Mouse (Mus musculus): ENCODE results near the gene Cdhr4. TPM values are rescaled to one million over a fixed set of nuclear protein-coding genes. Genes with fewer than 3 reads are reported as not detected.
"Not testable (repeated sequence)": the region's sequence is repeated elsewhere in the genome, so short reads cannot be mapped to it uniquely, and the experiment has no call there.

Cdhr4 gene
- polyA plus RNA-seq, 2 experiments, result 0.38 to 2.7 TPM

DNA sequence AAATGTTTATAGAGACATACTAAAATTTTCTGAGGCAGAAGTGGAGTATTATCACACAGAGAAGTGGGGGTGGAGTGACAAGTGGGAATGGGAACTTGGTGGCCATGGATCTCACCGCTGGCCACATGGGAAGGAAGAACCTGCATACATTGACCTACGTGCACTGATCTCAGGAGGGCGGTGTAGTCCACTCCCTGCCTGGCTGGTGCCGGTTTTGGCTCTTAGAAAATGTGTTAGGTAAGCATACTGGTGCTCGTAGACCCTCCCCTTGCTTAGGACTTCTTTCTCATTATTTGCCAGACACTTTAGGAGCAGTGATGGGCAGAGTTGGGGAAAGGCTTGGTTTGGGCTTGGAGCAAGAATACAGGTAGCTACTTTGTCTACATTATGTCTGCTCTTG, 15.7 kb downstream of the Cdhr4 start:
- Histone ChIP-seq H3K4me3 (ENCODE audit: insufficient read depth in 1 of 2, low read depth in 2 of 2, low read length in 2 of 2) (no peak overlapping the region), H3K4me1 (replicated peaks; ENCODE audit: control insufficient read depth in 2 of 2, insufficient read depth in 2 of 2, low read length in 1 of 2) (peaks cover 16 to 21% of the 10 kb centered on the region in 2 experiments), H3K27ac (no peak overlapping the region), H3K9me3 (ENCODE audit: control insufficient read depth, low read length) (no peaks in the 10 kb centered on the region), H3K36me3 (replicated peaks; ENCODE audit: control insufficient read depth, insufficient read depth, low read depth) (peaks cover 13% of the 10 kb centered on the region), H3K4me2 (ENCODE audit: low read depth) (no peak overlapping the region), H3K9ac (replicated peaks) (no peak overlapping the region), H3K27me3 (ENCODE audit: control insufficient read depth, insufficient read depth, low read length) (no peaks in the 10 kb centered on the region)
- ATAC-seq (ENCODE audit: insufficient read depth) (no peak), DNase-seq (ENCODE audit: low read depth in 3 of 3, low spot score in 3 of 3) (no peak)
- WGBS (ENCODE audit: insufficient replicate concordance), result 85% methylated on average over 5 of the region's 5 CpGs
- TF ChIP-seq EP300 (IDR thresholded peaks at IDR 0.05; ENCODE audit: low read depth), result no peak
- TF ChIP-seq CTCF (IDR thresholded peaks at IDR 0.05; ENCODE audit: low read depth), result no peak

DNA sequence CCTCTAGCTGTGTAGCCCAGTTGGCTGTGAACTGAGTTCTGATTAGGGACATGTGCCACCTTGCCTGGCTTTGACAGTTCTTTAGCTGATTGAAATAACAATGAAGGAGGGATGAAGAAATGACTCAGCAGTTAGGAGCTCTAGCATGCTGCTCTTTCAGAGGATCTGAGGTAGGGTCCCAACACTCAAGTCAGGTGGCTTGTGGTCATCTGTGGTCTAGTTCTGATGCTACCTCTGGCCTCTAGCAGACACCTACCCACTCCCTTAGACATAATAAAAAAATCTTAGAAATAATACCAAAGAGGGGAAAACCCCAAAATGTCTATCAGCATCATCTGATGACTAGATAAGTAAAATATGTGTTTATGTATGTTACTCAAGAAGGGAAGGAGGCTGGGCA, 18.1 kb downstream of the Cdhr4 start:
- H3K4me2 ChIP-seq (ENCODE audit: low read depth), result no peak overlapping the region
- H3K36me3 ChIP-seq (replicated peaks; ENCODE audit: control insufficient read depth, insufficient read depth, low read depth), result peaks cover 14% of the 10 kb centered on the region
- DNase-seq (ENCODE audit: low read depth in 3 of 3, low spot score in 3 of 3), result no peak
- H3K27ac ChIP-seq, result no peak overlapping the region
- no peak for TF ChIP-seq EP300 (IDR thresholded peaks at IDR 0.05; ENCODE audit: low read depth)
- no peak for TF ChIP-seq CTCF (IDR thresholded peaks at IDR 0.05; ENCODE audit: low read depth)
- H3K27me3 ChIP-seq (ENCODE audit: control insufficient read depth, insufficient read depth, low read length), result no peaks in the 10 kb centered on the region
- H3K4me3 ChIP-seq (ENCODE audit: insufficient read depth in 1 of 2, low read depth in 2 of 2, low read length in 2 of 2), result no peak overlapping the region
- no peak for ATAC-seq (ENCODE audit: insufficient read depth)
- H3K9me3 ChIP-seq (ENCODE audit: control insufficient read depth, low read length), result no peaks in the 10 kb centered on the region
- peaks cover 2 to 4% of the 10 kb centered on the region in 2 experiments; a peak in 3 of 4 replicates for H3K4me1 ChIP-seq (replicated peaks; ENCODE audit: control insufficient read depth in 2 of 2, insufficient read depth in 2 of 2, low read length in 1 of 2)
- no peak overlapping the region for H3K9ac ChIP-seq (replicated peaks)

DNA sequence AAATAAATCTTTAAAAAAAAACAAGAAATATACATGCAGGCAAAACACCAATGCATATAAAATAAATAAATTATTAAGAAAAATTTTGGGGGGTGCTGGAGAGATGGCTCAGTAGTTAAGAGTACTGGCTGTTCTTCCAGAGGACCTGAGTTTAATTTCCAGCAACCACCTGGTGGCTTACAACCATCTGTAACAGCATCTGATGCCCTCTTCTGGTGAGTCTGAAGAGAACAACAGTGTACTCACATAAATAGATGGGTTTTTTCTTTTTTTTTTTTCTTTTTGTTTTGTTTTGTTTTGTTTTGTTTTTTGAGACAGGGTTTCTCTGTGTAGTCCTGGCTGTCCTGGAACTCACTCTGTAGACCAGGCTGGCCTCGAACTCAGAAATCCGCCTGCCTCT, 21.3 kb downstream of the Cdhr4 start:
- H3K27ac ChIP-seq; H3K27me3 ChIP-seq (ENCODE audit: control insufficient read depth, insufficient read depth, low read length); H3K4me1 ChIP-seq (replicated peaks; ENCODE audit: control insufficient read depth in 2 of 2, insufficient read depth in 2 of 2, low read length in 1 of 2); DNase-seq (ENCODE audit: low read depth in 3 of 3, low spot score in 3 of 3); H3K4me2 ChIP-seq (ENCODE audit: low read depth); H3K4me3 ChIP-seq (ENCODE audit: insufficient read depth in 1 of 2, low read depth in 2 of 2, low read length in 2 of 2); ATAC-seq (ENCODE audit: insufficient read depth); H3K9me3 ChIP-seq (ENCODE audit: control insufficient read depth, low read length); H3K9ac ChIP-seq (replicated peaks): not testable (repeated sequence)
- peaks cover 16% of the 10 kb centered on the region; the same call in 1 of the 2 replicates for H3K36me3 ChIP-seq (replicated peaks; ENCODE audit: control insufficient read depth, insufficient read depth, low read depth)
- 93% methylated on average over 2 of the region's 2 CpGs for WGBS (ENCODE audit: insufficient replicate concordance)

DNA sequence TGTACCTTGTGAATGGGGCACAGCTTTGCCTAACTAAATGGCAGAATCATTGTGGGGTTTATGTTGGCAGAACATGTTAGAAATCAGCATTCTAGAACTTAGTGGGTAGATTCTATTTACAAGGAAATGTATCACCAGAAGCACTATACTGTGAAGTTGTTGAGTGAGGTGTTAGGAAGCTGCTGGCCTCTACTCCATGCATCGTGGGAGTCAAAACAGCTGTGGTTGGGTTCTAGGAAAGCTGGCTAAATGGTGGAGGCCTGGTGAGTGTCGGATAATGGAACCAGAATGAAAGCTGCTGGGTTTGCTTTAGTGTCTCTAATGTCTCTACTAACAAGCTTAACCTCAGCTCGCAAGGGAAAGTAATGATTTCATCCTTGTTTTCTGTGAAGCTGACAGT, 24.8 kb downstream of the Cdhr4 start:
- 79% methylated on average over 3 of the region's 3 CpGs for WGBS (ENCODE audit: insufficient replicate concordance)
- no peak overlapping the region for H3K9ac ChIP-seq (replicated peaks)
- no peak overlapping the region for H3K4me3 ChIP-seq (ENCODE audit: insufficient read depth in 1 of 2, low read depth in 2 of 2, low read length in 2 of 2)
- H3K27ac ChIP-seq, result no peak overlapping the region
- no peak overlapping the region for H3K4me2 ChIP-seq (ENCODE audit: low read depth)
- ATAC-seq (ENCODE audit: insufficient read depth) (no peak), DNase-seq (ENCODE audit: low read depth in 3 of 3, low spot score in 3 of 3) (no peak)
- TF ChIP-seq EP300 (IDR thresholded peaks at IDR 0.05; ENCODE audit: low read depth) (no peak), CTCF (IDR thresholded peaks at IDR 0.05; ENCODE audit: low read depth) (no peak)
- H3K36me3 ChIP-seq (replicated peaks; ENCODE audit: control insufficient read depth, insufficient read depth, low read depth), result peaks cover 19% of the 10 kb centered on the region; the same call in 1 of the 2 replicates
- no peaks in the 10 kb centered on the region for H3K27me3 ChIP-seq (ENCODE audit: control insufficient read depth, insufficient read depth, low read length)
- no peaks in the 10 kb centered on the region for H3K4me1 ChIP-seq (replicated peaks; ENCODE audit: control insufficient read depth in 2 of 2, insufficient read depth in 2 of 2, low read length in 1 of 2)
- no peaks in the 10 kb centered on the region for H3K9me3 ChIP-seq (ENCODE audit: control insufficient read depth, low read length)

DNA sequence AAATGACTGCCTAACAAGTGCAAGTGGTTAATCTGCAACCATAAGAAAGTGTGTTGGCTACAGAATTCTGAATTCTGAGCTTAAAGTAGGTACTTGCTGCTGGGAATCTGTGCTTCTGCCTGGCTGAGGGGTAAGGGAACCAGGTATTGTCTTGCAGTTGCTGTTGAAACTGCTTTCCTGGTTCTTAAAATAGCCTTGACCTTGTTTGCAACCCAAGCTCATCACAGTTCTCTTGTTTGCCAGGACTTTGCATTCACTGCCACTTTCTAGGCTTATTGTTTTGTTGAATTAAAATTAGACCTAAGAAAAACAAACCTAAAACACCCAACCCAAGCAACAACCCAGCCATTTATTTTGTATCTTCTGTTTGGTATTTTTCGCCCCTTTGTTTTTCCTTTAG, 28.4 kb downstream of the Cdhr4 start:
- H3K4me3 ChIP-seq (ENCODE audit: insufficient read depth in 1 of 2, low read depth in 2 of 2, low read length in 2 of 2), result no peak overlapping the region
- H3K27me3 ChIP-seq (ENCODE audit: control insufficient read depth, insufficient read depth, low read length), result no peaks in the 10 kb centered on the region
- DNase-seq (ENCODE audit: low read depth in 3 of 3, low spot score in 3 of 3) (no peak), ATAC-seq (ENCODE audit: insufficient read depth) (no peak)
- no peak for TF ChIP-seq EP300 (IDR thresholded peaks at IDR 0.05; ENCODE audit: low read depth)
- no peak for TF ChIP-seq CTCF (IDR thresholded peaks at IDR 0.05; ENCODE audit: low read depth)
- no peak overlapping the region for H3K4me2 ChIP-seq (ENCODE audit: low read depth)
- H3K36me3 ChIP-seq (replicated peaks; ENCODE audit: control insufficient read depth, insufficient read depth, low read depth), result peaks cover 27% of the 10 kb centered on the region
- no peaks in the 10 kb centered on the region for H3K4me1 ChIP-seq (replicated peaks; ENCODE audit: control insufficient read depth in 2 of 2, insufficient read depth in 2 of 2, low read length in 1 of 2)
- H3K27ac ChIP-seq, result no peak overlapping the region
- no peaks in the 10 kb centered on the region for H3K9me3 ChIP-seq (ENCODE audit: control insufficient read depth, low read length)
- WGBS (ENCODE audit: insufficient replicate concordance), result 85% methylated on average over 1 of the region's 1 CpGs
- H3K9ac ChIP-seq (replicated peaks), result no peak overlapping the region

DNA sequence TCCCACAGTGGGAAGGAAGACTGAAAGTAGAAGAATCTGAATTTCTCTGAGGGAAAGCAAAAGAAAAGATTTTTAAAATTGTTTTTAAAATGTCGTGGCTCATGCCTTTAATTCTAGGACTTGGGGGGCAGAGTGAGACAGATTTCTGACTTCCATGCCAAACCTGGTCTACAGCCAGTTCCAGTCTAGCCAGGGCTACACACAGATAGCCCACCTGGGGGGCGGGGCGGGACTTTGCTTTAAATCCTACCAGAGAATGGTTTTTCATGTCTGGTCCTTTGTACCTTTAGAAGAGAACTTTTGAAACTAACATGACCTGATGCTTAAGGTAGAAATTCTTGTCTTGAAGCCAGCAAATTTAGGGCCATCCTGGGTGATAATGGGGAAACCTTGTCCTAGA, 30.9 kb downstream of the Cdhr4 start:
- H3K27ac ChIP-seq, result no peak overlapping the region
- H3K4me2 ChIP-seq (ENCODE audit: low read depth), result no peak overlapping the region
- no peak overlapping the region for H3K4me3 ChIP-seq (ENCODE audit: insufficient read depth in 1 of 2, low read depth in 2 of 2, low read length in 2 of 2)
- DNase-seq (ENCODE audit: low read depth in 3 of 3, low spot score in 3 of 3) (no peak), ATAC-seq (ENCODE audit: insufficient read depth) (no peak)
- H3K9me3 ChIP-seq (ENCODE audit: control insufficient read depth, low read length), result no peaks in the 10 kb centered on the region
- TF ChIP-seq CTCF (IDR thresholded peaks at IDR 0.05; ENCODE audit: low read depth), result no peak
- no peak for TF ChIP-seq EP300 (IDR thresholded peaks at IDR 0.05; ENCODE audit: low read depth)
- no peaks in the 10 kb centered on the region for H3K27me3 ChIP-seq (ENCODE audit: control insufficient read depth, insufficient read depth, low read length)
- no peaks in the 10 kb centered on the region for H3K4me1 ChIP-seq (replicated peaks; ENCODE audit: control insufficient read depth in 2 of 2, insufficient read depth in 2 of 2, low read length in 1 of 2)
- H3K36me3 ChIP-seq (replicated peaks; ENCODE audit: control insufficient read depth, insufficient read depth, low read depth), result peaks cover 45% of the 10 kb centered on the region
- no peak overlapping the region for H3K9ac ChIP-seq (replicated peaks)
- WGBS (ENCODE audit: insufficient replicate concordance), result 83% methylated on average over 3 of the region's 3 CpGs

All from liver, embryonic 14.5 days (tissue).